Mouse (Mus musculus) cerebellum, adult 8-10 months (tissue): ENCODE measurements around the gene Zswim1.
"Not testable (repeated sequence)": the region's sequence is repeated elsewhere in the genome, so short reads cannot be mapped to it uniquely, and the experiment has no call there.

ENCODE experiments used
- DNase-seq: peaks from one replicate; pipeline ENCODE4 v3.0.0; 2022

The Zswim1 gene

DNA sequence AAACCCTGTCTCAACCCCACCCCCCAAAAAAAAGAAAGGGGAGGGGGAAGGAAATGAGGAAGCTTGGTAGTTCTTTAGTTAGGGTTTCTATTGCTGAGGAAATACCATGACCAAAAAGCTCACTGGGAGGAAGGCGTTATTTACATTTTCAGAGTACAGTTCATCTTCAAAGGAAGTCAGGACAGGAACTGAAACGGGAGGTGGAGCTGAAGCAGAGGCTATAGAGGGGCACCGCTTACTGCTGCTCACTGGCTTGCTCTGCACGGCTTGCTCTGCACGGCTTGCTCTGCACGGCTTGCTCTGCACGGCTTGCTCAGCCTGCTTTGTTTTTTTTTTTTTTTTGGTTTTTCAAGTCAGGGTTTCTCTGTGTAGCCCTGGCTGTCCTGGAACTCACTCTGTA lies 46.0 kb downstream of the Zswim1 start:
- no peak for DNase-seq

DNA sequence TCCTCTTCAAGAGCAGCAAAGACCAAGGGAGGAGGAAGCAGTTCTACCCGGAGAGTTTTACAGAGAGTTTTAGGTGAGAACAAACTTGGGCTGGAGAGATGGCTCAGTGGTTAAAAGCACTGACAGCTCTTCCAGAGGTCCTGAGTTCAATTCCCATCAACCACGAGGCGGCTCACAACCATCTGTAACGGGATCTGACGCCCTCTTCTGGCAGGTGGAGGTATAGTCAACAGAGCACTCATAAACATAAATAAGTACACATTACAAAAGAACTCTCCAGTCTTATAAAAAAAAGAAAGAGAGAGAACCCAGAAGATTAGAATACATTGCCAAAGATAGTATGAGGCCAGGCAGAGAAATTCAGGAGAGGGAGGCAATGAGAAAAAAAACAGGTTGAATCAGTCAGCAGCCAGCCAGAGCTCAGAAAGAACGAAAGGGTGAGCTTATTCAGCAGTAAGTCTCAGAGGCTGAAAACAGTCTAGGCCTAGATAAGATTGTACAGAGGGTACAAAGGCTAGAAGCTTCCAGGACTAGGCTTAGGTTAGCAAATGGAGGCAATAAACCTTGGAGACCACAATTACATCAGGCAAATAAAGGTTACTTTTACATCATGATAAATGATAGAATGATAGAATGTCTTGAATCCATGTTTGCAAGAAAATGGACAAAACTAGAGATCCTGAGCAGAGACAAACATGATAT lies 49.3 kb downstream of the Zswim1 start:
- DNase-seq: no peak

DNA sequence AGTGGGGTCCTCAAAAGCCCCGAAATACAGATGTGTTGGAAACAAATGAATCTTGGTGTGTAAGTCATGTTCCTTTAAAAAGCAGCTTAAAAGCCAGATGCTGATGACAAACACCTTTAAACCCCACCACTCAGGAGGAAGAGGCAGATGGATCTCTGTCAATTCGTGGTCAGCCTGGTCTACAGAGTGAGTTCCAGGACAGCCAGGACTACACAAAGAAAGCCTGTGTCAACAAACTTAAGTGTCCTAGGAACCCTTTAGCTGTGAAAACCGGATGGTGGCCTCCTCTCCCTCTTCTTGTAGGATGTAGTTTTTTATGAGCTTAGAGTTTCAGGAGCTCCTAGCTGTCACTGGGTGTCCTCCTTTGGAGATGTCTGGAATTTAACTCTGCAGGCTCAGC lies 51.1 kb downstream of the Zswim1 start:
- no peak for DNase-seq

DNA sequence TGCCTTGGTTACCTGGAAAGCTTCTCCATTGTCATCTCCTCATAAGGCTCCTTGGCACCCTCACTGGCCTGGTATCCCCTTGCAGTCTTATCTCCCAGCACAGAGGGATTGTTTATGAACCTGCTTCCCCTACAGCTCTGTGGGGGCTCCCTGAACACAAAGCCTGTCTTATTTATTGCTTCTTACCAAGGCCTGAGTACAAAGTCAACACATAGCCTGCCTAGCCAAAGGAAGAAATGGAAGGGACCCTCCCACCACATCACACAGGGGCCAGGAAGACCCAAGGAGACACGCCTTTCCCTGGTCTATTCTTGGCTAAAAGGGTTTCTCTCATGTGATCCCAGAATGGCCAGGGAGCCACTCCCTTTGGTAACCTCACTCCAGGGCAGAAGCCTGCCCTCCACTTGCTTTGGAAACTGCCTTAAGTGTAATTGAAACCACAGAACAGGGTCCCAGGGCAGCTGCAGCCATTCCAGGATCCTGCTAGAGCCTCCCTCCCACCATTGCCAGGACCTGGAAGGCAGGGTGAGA lies 51.8 kb downstream of the Zswim1 start:
- no peak for DNase-seq

DNA sequence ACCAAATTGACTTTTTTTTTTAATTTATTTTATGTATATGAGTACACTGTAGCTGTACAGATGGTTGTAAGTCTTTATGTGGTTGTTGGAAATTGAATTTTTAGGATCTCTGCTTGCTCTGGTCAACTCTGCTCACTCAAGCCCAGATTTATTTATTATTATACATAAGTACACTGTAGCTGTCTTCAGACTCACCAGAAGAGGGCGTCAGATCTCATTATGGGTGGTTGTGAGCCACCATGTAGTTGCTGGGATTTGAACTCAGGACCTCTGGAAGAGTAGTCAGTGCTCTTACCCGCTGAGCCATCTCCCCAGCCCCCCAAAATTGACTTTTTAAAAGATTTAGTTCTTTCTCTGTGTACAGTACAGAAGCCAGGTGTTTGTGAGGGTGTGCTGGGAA lies 53.2 kb downstream of the Zswim1 start:
- not testable (repeated sequence) for DNase-seq
